Mouse (Mus musculus) liver, embryonic 14.5 days (tissue): ENCODE measurements around the gene Clic4. TPM values are rescaled to one million over a fixed set of nuclear protein-coding genes. Genes with fewer than 3 reads are reported as not detected.

Experiments
- ATAC-seq: fragments of 200-750 bp; cut with Nextera tagmentation; 2 replicates; pipeline ENCODE4 v1.8.0; 2017; ENCODE audit warnings: moderate number of reproducible peaks, mild to moderate bottlenecking, moderate library complexity; ENCODE audit not compliant: insufficient read depth
- DNase-seq, 3 experiments: peaks; one replicate each; pipeline ENCODE4 v3.0.0-alpha.2; 2012 to 2013; ENCODE audit warnings: low read depth in 3 of 3, low spot score in 3 of 3
- H3K27ac ChIP-seq: fragments of 300-500 bp; sonication (generic); 2 replicates; pipeline ENCODE4 v1.5.1; 2014; ENCODE audit warnings: moderate library complexity, mild to moderate bottlenecking, control low read depth, inconsistent platforms
- H3K27me3 ChIP-seq: fragments of 300-500 bp; sonication (generic); 2 replicates; pipeline ENCODE4 v1.6.1; 2014; ENCODE audit warnings: mild to moderate bottlenecking, low read length, moderate library complexity; ENCODE audit not compliant: control insufficient read depth, insufficient read depth
- H3K36me3 ChIP-seq: fragments of 300-500 bp; sonication (generic); replicated peaks from 2 replicates; pipeline ENCODE4 v1.6.1; 2014; ENCODE audit warnings: low read depth; ENCODE audit not compliant: control insufficient read depth, insufficient read depth
- H3K4me1 ChIP-seq, 2 experiments: fragments of 200-500 bp in 1 of 2; fragments of 300-500 bp in 1 of 2; sonication (generic) in 1 of 2; replicated peaks; 2 replicates each; pipeline ENCODE4 v1.6.1; 2012 to 2014; ENCODE audit warnings: antibody characterized with exemption in 1 of 2, inconsistent platforms in 1 of 2, low read length in 1 of 2; ENCODE audit not compliant: control insufficient read depth in 2 of 2, insufficient read depth in 2 of 2
- H3K4me2 ChIP-seq: fragments of 300-500 bp; sonication (generic); 2 replicates; pipeline ENCODE4 v1.6.1; 2014; ENCODE audit warnings: low read depth, mild to moderate bottlenecking, control low read depth, moderate library complexity
- H3K4me3 ChIP-seq, 2 experiments: fragments of 200-500 bp in 1 of 2; fragments of 300-500 bp in 1 of 2; sonication (generic) in 1 of 2; 2 replicates each; pipeline ENCODE4 v1.5.1; 2012 to 2014; ENCODE audit warnings: low read depth in 2 of 2, low read length in 2 of 2, mild to moderate bottlenecking in 2 of 2, control low read depth in 1 of 2, inconsistent platforms in 1 of 2, moderate library complexity in 1 of 2; ENCODE audit not compliant: insufficient read depth in 1 of 2
- H3K9ac ChIP-seq: fragments of 300-500 bp; sonication (generic); replicated peaks from 2 replicates; pipeline ENCODE4 v1.6.1; 2014; ENCODE audit warnings: mild to moderate bottlenecking, control low read depth, moderate library complexity
- H3K9me3 ChIP-seq: fragments of 300-500 bp; sonication (generic); 2 replicates; pipeline ENCODE4 v1.6.1; 2016; ENCODE audit warnings: low read length, mixed read lengths; ENCODE audit not compliant: control insufficient read depth
- CTCF ChIP-seq: IDR thresholded peaks from 2 replicates; pipeline ENCODE4 v1.5.1; 2016; ENCODE audit warnings: antibody characterized with exemption, low read depth, control low read depth
- EP300 ChIP-seq: IDR thresholded peaks from 2 replicates; pipeline ENCODE4 v1.6.1; 2016; ENCODE audit warnings: antibody characterized with exemption, low read depth
- WGBS: fragments of 180-500 bp; shearing (Covaris S2); extraction: QIAGEN DNeasy Blood & Tissue Kit; methylation state at CpG from one replicate; pipeline ENCODE4 v1.1.7; 2014; ENCODE audit not compliant: insufficient replicate concordance; 5-methylcytosine and 5-hydroxymethylcytosine counted together
- polyA plus RNA-seq, 2 experiments: library from polyadenylated mRNA; depleted of rRNA in 1 of 2; stranded (reverse) in 1 of 2; unstranded in 1 of 2; fragments of >200 nt; fragmentation: Nextera tagmentation in 1 of 2; extraction: Ambion mirVana in 1 of 2; gene quantifications; 2 replicates each; pipeline versions ENCODE4 v1.2.1 to v1.2.3; 2012 to 2014

Gene Clic4
- polyA plus RNA-seq, 2 experiments: 40.8 to 65.8 TPM

- no peak for TF ChIP-seq CTCF
- peak; percentile 69 for TF ChIP-seq EP300
- Histone ChIP-seq H3K4me3 (peak overlapping the region in 1 of 2 experiments; percentile 1; a peak in 3 of 4 replicates), H3K27me3 (no peaks in the 10 kb centered on the region), H3K9ac (peak overlapping the region; percentile 61), H3K27ac (peak overlapping the region; percentile 93), H3K4me1 (peaks cover 46 to 48% of the 10 kb centered on the region in 2 experiments), H3K4me2 (peak overlapping the region; percentile 67), H3K9me3 (no peaks in the 10 kb centered on the region; the same call in 1 of the 2 replicates), H3K36me3 (no peaks in the 10 kb centered on the region)
- WGBS: 6% methylated on average over 16 of the region's 16 CpGs
- peak; percentile 75 for ATAC-seq
- peak in 1 of 3 experiments; percentile 71 for DNase-seq
Observed at GRCm38 (mm10) chr4:135286833-135287395, 14.3 kb upstream of the Clic4 start.

- Histone ChIP-seq H3K4me3 (no peak overlapping the region), H3K4me1 (peaks cover 42 to 44% of the 10 kb centered on the region in 2 experiments), H3K27me3 (no peaks in the 10 kb centered on the region), H3K9me3 (no peaks in the 10 kb centered on the region; the same call in 1 of the 2 replicates), H3K36me3 (no peaks in the 10 kb centered on the region), H3K4me2 (peak overlapping the region; percentile 67), H3K27ac (peak overlapping the region; percentile 93), H3K9ac (peak overlapping the region; percentile 61)
- ATAC-seq (no peak), DNase-seq (no peak)
- 35% methylated on average over 12 of the region's 12 CpGs for WGBS
- TF ChIP-seq CTCF (no peak), EP300 (no peak)
Observed at GRCm38 (mm10) chr4:135286033-135286622, 13.5 kb upstream of the Clic4 start.

- no peak for TF ChIP-seq EP300
- no peak for TF ChIP-seq CTCF
- Histone ChIP-seq H3K4me1 (peaks cover 42 to 44% of the 10 kb centered on the region in 2 experiments), H3K9ac (peak overlapping the region; percentile 41; the same call in 1 of the 2 replicates), H3K4me3 (no peak overlapping the region), H3K9me3 (no peaks in the 10 kb centered on the region; the same call in 1 of the 2 replicates), H3K4me2 (peak overlapping the region; percentile 33), H3K27ac (peak overlapping the region; percentile 93), H3K27me3 (no peaks in the 10 kb centered on the region), H3K36me3 (no peaks in the 10 kb centered on the region)
- WGBS: 56% methylated on average over 8 of the region's 8 CpGs
- ATAC-seq (no peak), DNase-seq (no peak)
Observed at GRCm38 (mm10) chr4:135285436-135285835, 12.8 kb upstream of the Clic4 start.

GRCm38 (mm10) chr4:135283875-135284274, 11.3 kb upstream of the Clic4 start:
- H3K9ac ChIP-seq: no peak overlapping the region
- no peak overlapping the region for H3K4me2 ChIP-seq
- H3K4me3 ChIP-seq: no peak overlapping the region
- no peaks in the 10 kb centered on the region for H3K36me3 ChIP-seq
- no peak overlapping the region for H3K27ac ChIP-seq
- DNase-seq: no peak
- no peaks in the 10 kb centered on the region; the same call in 1 of the 2 replicates for H3K9me3 ChIP-seq
- H3K27me3 ChIP-seq: no peaks in the 10 kb centered on the region
- H3K4me1 ChIP-seq: peaks cover 37 to 39% of the 10 kb centered on the region in 2 experiments
- WGBS: 80% methylated on average over 7 of the region's 7 CpGs
- ATAC-seq: no peak
- TF ChIP-seq EP300: no peak
- peak; percentile 57 for TF ChIP-seq CTCF

- no peak overlapping the region for H3K4me2 ChIP-seq
- H3K36me3 ChIP-seq: no peaks in the 10 kb centered on the region
- H3K27ac ChIP-seq: no peak overlapping the region
- H3K27me3 ChIP-seq: no peaks in the 10 kb centered on the region
- ATAC-seq: no peak
- TF ChIP-seq EP300 (no peak), CTCF (no peak)
- no peaks in the 10 kb centered on the region; the same call in 1 of the 2 replicates for H3K9me3 ChIP-seq
- peaks cover 32 to 35% of the 10 kb centered on the region in 2 experiments for H3K4me1 ChIP-seq
- H3K4me3 ChIP-seq: no peak overlapping the region
- no peak overlapping the region for H3K9ac ChIP-seq
- 61% methylated on average over 4 of the region's 4 CpGs for WGBS
- no peak for DNase-seq
Observed at GRCm38 (mm10) chr4:135283417-135283816, 10.8 kb upstream of the Clic4 start.
